Mouse (Mus musculus): ENCODE data around the gene Il24. TPM values are rescaled to one million over a fixed set of nuclear protein-coding genes. Genes with fewer than 3 reads are reported as not detected.

Il24 gene
- total and polyA plus RNA-seq, 3 experiments: not detected

DNA sequence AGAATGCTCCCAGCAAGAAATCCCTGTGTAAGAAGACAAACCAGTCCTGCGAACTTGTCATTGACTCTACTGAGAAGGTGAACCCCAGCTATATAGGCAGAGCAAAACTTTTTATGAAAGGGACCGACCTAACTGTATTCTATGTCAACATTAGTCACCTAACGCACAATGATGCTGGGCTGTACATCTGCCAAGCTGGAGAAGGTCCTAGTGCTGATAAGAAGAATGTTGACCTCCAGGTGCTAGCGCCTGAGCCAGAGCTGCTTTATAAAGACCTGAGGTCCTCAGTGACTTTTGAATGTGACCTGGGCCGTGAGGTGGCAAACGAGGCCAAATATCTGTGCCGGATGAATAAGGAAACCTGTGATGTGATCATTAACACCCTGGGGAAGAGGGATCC, 42.7 kb downstream of the Il24 start:
- Histone ChIP-seq H3K4me3 (no peak overlapping the region), H3K9ac (ENCODE audit: low read depth, low read length) (no peak overlapping the region), H3K27me3 (ENCODE audit: control insufficient read depth, insufficient read depth, low read length) (no peaks in the 10 kb centered on the region), H3K27ac (no peak overlapping the region), H3K79me2 (replicated peaks; ENCODE audit: control insufficient read depth, insufficient read depth, low read length) (no peaks in the 10 kb centered on the region), H3K36me3 (ENCODE audit: control insufficient read depth, insufficient read depth, low read length) (no peaks in the 10 kb centered on the region), H3K4me1 (ENCODE audit: control insufficient read depth, insufficient read depth, low read length) (no peaks in the 10 kb centered on the region)
- TF ChIP-seq EP300 (IDR thresholded peaks at IDR 0.05; ENCODE audit: insufficient read depth, low read depth, low read length) (no peak), POLR2A (IDR thresholded peaks at IDR 0.05; ENCODE audit: insufficient read depth, low read depth, low read length) (no peak), CTCF (IDR thresholded peaks at IDR 0.05) (no peak)
- intact Hi-C loops (cut with DNase I): no loop called here
- no peak for DNase-seq
- WGBS: 85% methylated on average over 7 of the region's 7 CpGs

DNA sequence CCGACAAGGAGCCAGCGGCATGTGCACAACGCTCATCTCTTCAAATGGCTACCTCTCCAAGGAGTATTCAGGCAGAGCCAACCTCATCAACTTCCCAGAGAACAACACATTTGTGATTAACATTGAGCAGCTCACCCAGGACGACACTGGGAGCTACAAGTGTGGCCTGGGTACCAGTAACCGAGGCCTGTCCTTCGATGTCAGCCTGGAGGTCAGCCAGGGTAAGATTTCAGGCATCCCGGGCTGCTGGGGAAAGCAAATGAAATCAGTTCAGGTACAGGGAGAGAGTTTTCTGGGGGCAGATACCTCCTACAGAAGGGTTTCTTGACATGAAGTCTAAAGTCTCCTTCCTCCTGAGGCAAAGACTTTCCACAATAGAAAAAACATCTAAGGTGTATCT, 45.6 kb downstream of the Il24 start:
- H3K27me3 ChIP-seq (ENCODE audit: control insufficient read depth, insufficient read depth, low read length): no peaks in the 10 kb centered on the region
- 86% methylated on average over 7 of the region's 7 CpGs for WGBS
- H3K27ac ChIP-seq: no peak overlapping the region
- no peaks in the 10 kb centered on the region for H3K79me2 ChIP-seq (replicated peaks; ENCODE audit: control insufficient read depth, insufficient read depth, low read length)
- intact Hi-C loops (cut with DNase I): no loop called here
- no peak for TF ChIP-seq CTCF (IDR thresholded peaks at IDR 0.05)
- no peak for TF ChIP-seq POLR2A (IDR thresholded peaks at IDR 0.05; ENCODE audit: insufficient read depth, low read depth, low read length)
- no peak overlapping the region for H3K4me3 ChIP-seq
- no peaks in the 10 kb centered on the region for H3K36me3 ChIP-seq (ENCODE audit: control insufficient read depth, insufficient read depth, low read length)
- no peaks in the 10 kb centered on the region for H3K4me1 ChIP-seq (ENCODE audit: control insufficient read depth, insufficient read depth, low read length)
- no peak for DNase-seq
- no peak overlapping the region for H3K9ac ChIP-seq (ENCODE audit: low read depth, low read length)

DNA sequence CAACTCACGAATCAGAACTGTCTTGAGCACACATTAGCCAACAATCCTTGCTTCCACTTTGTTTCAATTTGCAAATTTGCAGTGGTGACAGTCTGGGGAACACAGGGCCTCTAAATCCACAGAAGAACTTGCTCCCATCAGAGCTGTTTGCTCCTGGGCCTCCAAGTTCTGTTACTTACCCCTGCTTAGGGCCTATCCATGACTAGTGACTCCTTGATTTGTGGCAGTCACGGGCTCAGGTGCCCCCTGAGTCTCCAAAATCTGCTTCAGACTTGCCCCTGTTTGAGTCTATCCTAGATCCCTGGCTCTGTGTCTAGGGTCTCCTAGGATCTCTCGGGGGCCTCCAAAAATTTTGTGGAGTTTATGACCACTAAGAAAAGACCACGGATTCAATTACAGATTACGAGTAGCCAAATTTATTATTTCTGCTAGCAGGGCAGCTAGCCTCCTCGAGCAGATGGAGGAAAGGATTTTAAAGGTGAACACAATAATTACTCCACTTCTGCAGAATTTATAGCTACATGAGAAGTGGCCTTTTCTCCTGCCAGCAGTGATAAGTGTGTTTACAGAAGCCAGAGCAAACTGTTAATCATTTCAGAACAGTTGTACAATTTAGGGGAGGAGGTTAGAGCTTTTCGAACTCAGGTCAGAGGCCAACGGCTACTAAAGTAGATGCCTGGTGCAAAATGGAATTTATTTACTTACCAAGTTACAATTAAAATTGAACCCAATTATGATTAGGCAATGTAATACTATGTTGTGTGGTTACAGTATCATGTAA, 46.5 kb downstream of the Il24 start:
- DNase-seq: no peak
- 74% methylated on average over 8 of the region's 8 CpGs for WGBS

DNA sequence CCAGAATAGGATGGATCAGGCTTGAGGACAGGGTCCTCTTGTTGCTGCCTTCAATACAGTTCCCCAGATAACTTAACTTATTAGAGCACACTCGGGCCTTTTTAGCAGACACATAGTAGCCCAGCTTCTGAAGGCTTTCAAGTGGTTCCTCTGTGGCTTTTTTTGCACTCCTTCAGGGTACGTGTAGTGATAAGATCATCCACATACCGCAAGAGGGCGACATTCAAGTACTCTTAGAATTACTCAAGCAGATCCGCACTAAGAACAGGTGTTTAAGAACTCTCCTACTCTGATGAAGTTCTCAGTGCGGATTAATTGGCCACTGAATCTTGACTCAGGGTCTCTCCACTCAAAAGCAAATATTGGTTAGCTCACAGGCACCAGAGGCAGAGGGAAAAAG, 49.0 kb downstream of the Il24 start:
- H3K4me3 ChIP-seq: no peak overlapping the region
- no peaks in the 10 kb centered on the region for H3K4me1 ChIP-seq (ENCODE audit: control insufficient read depth, insufficient read depth, low read length)
- H3K79me2 ChIP-seq (replicated peaks; ENCODE audit: control insufficient read depth, insufficient read depth, low read length): no peaks in the 10 kb centered on the region
- H3K36me3 ChIP-seq (ENCODE audit: control insufficient read depth, insufficient read depth, low read length): no peaks in the 10 kb centered on the region
- H3K27me3 ChIP-seq (ENCODE audit: control insufficient read depth, insufficient read depth, low read length): no peaks in the 10 kb centered on the region
- no peak for DNase-seq
- no peak overlapping the region for H3K27ac ChIP-seq
- TF ChIP-seq EP300 (IDR thresholded peaks at IDR 0.05; ENCODE audit: insufficient read depth, low read depth, low read length) (no peak), CTCF (IDR thresholded peaks at IDR 0.05) (peak; percentile 34)
- WGBS: 53% methylated on average over 6 of the region's 6 CpGs
- intact Hi-C loops (cut with DNase I): no loop called here
- H3K9ac ChIP-seq (ENCODE audit: low read depth, low read length): no peak overlapping the region

More for the DNA sequence above, 46.5 kb downstream of the Il24 start:
- Histone ChIP-seq H3K36me3 (ENCODE audit: control insufficient read depth, insufficient read depth, low read length) (no peaks in the 10 kb centered on the region), H3K27ac (no peak overlapping the region), H3K4me3 (no peak overlapping the region), H3K9ac (ENCODE audit: low read depth, low read length) (no peak overlapping the region), H3K79me2 (replicated peaks; ENCODE audit: control insufficient read depth, insufficient read depth, low read length) (no peaks in the 10 kb centered on the region), H3K4me1 (ENCODE audit: control insufficient read depth, insufficient read depth, low read length) (no peaks in the 10 kb centered on the region), H3K27me3 (ENCODE audit: control insufficient read depth, insufficient read depth, low read length) (no peaks in the 10 kb centered on the region)
- TF ChIP-seq POLR2A (IDR thresholded peaks at IDR 0.05; ENCODE audit: insufficient read depth, low read depth, low read length): no peak
- no peak for TF ChIP-seq EP300 (IDR thresholded peaks at IDR 0.05; ENCODE audit: insufficient read depth, low read depth, low read length)
- TF ChIP-seq CTCF (IDR thresholded peaks at IDR 0.05): no peak
- intact Hi-C loops (cut with DNase I): no loop called here

DNA sequence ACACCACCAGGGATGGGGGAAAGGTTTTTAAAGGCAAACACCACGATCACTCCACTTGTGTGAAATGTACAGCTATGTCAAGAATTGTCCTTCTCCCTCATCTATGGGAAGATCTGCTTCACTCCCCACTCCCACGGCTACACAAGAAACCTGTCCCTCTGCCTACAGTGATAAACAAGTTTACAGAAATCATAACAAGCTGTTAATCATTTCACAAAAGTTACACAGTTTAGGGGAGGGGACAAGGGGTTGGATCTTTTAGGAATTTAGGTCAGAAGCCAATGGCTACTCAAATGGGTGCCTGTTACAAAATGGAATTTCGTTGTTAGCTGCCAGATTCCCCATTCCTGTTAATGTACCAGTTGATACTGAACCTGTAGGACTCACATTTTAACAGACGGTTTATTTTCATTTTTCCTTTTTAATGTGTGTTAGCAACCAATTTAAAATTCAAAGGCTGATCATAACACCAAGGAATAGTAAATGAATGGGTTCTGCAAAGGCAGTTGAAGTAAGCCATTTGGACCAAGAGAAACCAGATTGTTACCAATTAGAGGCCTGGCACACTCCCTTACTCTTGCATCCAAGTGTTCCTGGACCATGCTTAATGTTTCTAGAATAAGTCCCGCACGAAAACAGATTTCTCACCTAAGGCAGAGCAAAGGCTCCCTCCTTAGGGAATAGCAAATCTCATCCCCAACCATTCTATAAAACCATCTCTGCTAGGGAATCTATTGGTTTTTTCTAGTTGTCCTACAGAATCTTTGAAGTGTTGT, 51.9 kb downstream of the Il24 start:
- H3K36me3 ChIP-seq (ENCODE audit: control insufficient read depth, insufficient read depth, low read length): no peaks in the 10 kb centered on the region
- H3K4me3 ChIP-seq: no peak overlapping the region
- no peaks in the 10 kb centered on the region for H3K27me3 ChIP-seq (ENCODE audit: control insufficient read depth, insufficient read depth, low read length)
- H3K27ac ChIP-seq: no peak overlapping the region
- intact Hi-C loops (cut with DNase I): no loop called here
- H3K9ac ChIP-seq (ENCODE audit: low read depth, low read length): no peak overlapping the region
- 80% methylated on average over 6 of the region's 6 CpGs for WGBS
- H3K79me2 ChIP-seq (replicated peaks; ENCODE audit: control insufficient read depth, insufficient read depth, low read length): no peaks in the 10 kb centered on the region
- no peak for DNase-seq
- H3K4me1 ChIP-seq (ENCODE audit: control insufficient read depth, insufficient read depth, low read length): no peaks in the 10 kb centered on the region
- TF ChIP-seq EP300 (IDR thresholded peaks at IDR 0.05; ENCODE audit: insufficient read depth, low read depth, low read length) (no peak), CTCF (IDR thresholded peaks at IDR 0.05) (no peak), POLR2A (IDR thresholded peaks at IDR 0.05; ENCODE audit: insufficient read depth, low read depth, low read length) (no peak)
